In genomic region chr9:7517944-7518571, GRCm38 (mm10) we compare ENCODE assay signal across 26 mouse cellular contexts. TPM values are rescaled to one million over a fixed set of nuclear protein-coding genes. Genes with fewer than 3 reads are reported as not detected.
DNase-seq lines count a peak whose midpoint lies in the region; ATAC-seq and TF ChIP-seq lines count a peak whose summit lies in the region.
"Had no signal": no experiment of that assay in that cellular context is flagged by ENCODE, and none has a peak within 500 bp of the region (broad histone marks: within the 10 kb centered on the region; RNA-seq: fewer than 3 reads in every experiment).

No protein-coding gene starts in this region.

- in situ Hi-C loops in CH12.LX (cut with MboI; ENCODE audit: low pct_ligation_motif_present, low pct_unique_long_range_greater_than_20kb, low sequenced_read_pairs), result no loop called here

- no peaks in the 10 kb centered on the region for H3K4me1 ChIP-seq in forebrain, embryonic 11.5 days (replicated peaks; ENCODE audit: control insufficient read depth, insufficient read depth, low read length)
- no peaks in the 10 kb centered on the region for H3K4me1 ChIP-seq in forebrain, embryonic 13.5 days
- H3K4me1 ChIP-seq in kidney, postnatal 0 days (replicated peaks; ENCODE audit: insufficient read depth, low read length), result no peaks in the 10 kb centered on the region
- peaks cover 0 to 23% of the 10 kb centered on the region in 2 experiments; a peak in 2 of 4 replicates for H3K4me1 ChIP-seq in CH12.LX (ENCODE audit: control insufficient read depth in 1 of 2, insufficient read depth in 2 of 2)
- H3K4me1 ChIP-seq: embryonic facial prominence, embryonic 12.5 days; forebrain, embryonic 12.5 days; heart, embryonic 15.5 days; hindbrain, embryonic 15.5 days had no signal

- H3K4me2 ChIP-seq in forebrain, embryonic 11.5 days (ENCODE audit: low read depth, low read length, severe bottlenecking), result no peak overlapping the region
- H3K4me2 ChIP-seq in forebrain, embryonic 13.5 days, result no peak overlapping the region
- H3K4me2 ChIP-seq in kidney, postnatal 0 days (ENCODE audit: low read length), result no peak overlapping the region
- no peak overlapping the region; the same call in 1 of the 2 replicates for H3K4me2 ChIP-seq in CH12.LX (ENCODE audit: insufficient read depth, low read depth, poor library complexity, severe bottlenecking)
- H3K4me2 ChIP-seq: embryonic facial prominence, embryonic 12.5 days; forebrain, embryonic 12.5 days; heart, embryonic 11.5 days; heart, embryonic 15.5 days; hindbrain, embryonic 15.5 days had no signal

- H3K9me3 ChIP-seq in forebrain, embryonic 11.5 days (ENCODE audit: control insufficient read depth, low read length), result no peaks in the 10 kb centered on the region
- H3K9me3 ChIP-seq in forebrain, embryonic 13.5 days (replicated peaks), result no peaks in the 10 kb centered on the region
- no peaks in the 10 kb centered on the region for H3K9me3 ChIP-seq in kidney, postnatal 0 days (replicated peaks; ENCODE audit: low read length)
- peaks cover 2% of the 10 kb centered on the region for H3K9me3 ChIP-seq in CH12.LX (replicated peaks; ENCODE audit: low read length)
- H3K9me3 ChIP-seq: embryonic facial prominence, embryonic 12.5 days; forebrain, embryonic 12.5 days; heart, embryonic 15.5 days; hindbrain, embryonic 15.5 days had no signal

- TF ChIP-seq EP300 in CH12.LX (IDR thresholded peaks at IDR 0.05; ENCODE audit: low read length), result peak; percentile 78

- no peak for TF ChIP-seq POLR2A in CH12.LX (IDR thresholded peaks at IDR 0.05; ENCODE audit: low read depth, low read length)

- H3K9ac ChIP-seq in forebrain, embryonic 11.5 days (ENCODE audit: low read length), result no peak overlapping the region
- H3K9ac ChIP-seq in forebrain, embryonic 13.5 days, result no peak overlapping the region
- no peak overlapping the region for H3K9ac ChIP-seq in kidney, postnatal 0 days (ENCODE audit: low read depth, low read length)
- no peak overlapping the region; the same call in 1 of the 2 replicates for H3K9ac ChIP-seq in CH12.LX (ENCODE audit: insufficient read depth, low read depth)
- H3K9ac ChIP-seq: embryonic facial prominence, embryonic 12.5 days; forebrain, embryonic 12.5 days; forebrain, postnatal 0 days; heart, embryonic 15.5 days; hindbrain, embryonic 15.5 days had no signal

- H3K4me3 ChIP-seq in forebrain, embryonic 11.5 days (ENCODE audit: low read depth, low read length), result no peak overlapping the region
- no peak overlapping the region for H3K4me3 ChIP-seq in forebrain, embryonic 13.5 days
- H3K4me3 ChIP-seq in kidney, postnatal 0 days (replicated peaks; ENCODE audit: low read depth, low read length), result no peak overlapping the region
- no peak overlapping the region for H3K4me3 ChIP-seq in CH12.LX (replicated peaks in 1 of 3; ENCODE audit: low read depth in 2 of 3, low read length in 2 of 3, poor library complexity in 1 of 3)
- H3K4me3 ChIP-seq: embryonic facial prominence, embryonic 12.5 days; forebrain, embryonic 12.5 days; heart, adult 2 months; heart, embryonic 15.5 days; hindbrain, embryonic 15.5 days had no signal

- no peak overlapping the region for H3K27ac ChIP-seq in forebrain, embryonic 11.5 days (ENCODE audit: low read depth, low read length)
- no peak overlapping the region for H3K27ac ChIP-seq in forebrain, embryonic 13.5 days
- no peak overlapping the region for H3K27ac ChIP-seq in kidney, postnatal 0 days
- H3K27ac ChIP-seq in CH12.LX (ENCODE audit: insufficient read depth, low read depth), result no peak overlapping the region
- H3K27ac ChIP-seq: embryonic facial prominence, embryonic 12.5 days; forebrain, embryonic 12.5 days; heart, adult 2 months; heart, embryonic 15.5 days; hindbrain, embryonic 15.5 days had no signal

- no peaks in the 10 kb centered on the region for H3K36me3 ChIP-seq in forebrain, embryonic 11.5 days (ENCODE audit: control insufficient read depth, insufficient read depth, low read length)
- H3K36me3 ChIP-seq in forebrain, embryonic 13.5 days (ENCODE audit: poor library complexity, severe bottlenecking), result no peaks in the 10 kb centered on the region
- no peaks in the 10 kb centered on the region for H3K36me3 ChIP-seq in kidney, postnatal 0 days (ENCODE audit: insufficient read depth, low read length)
- no peaks in the 10 kb centered on the region for H3K36me3 ChIP-seq in CH12.LX (replicated peaks in 1 of 2; ENCODE audit: control insufficient read depth in 1 of 2, insufficient read depth in 1 of 2, low read length in 1 of 2)
- H3K36me3 ChIP-seq: embryonic facial prominence, embryonic 12.5 days; forebrain, embryonic 12.5 days; heart, embryonic 15.5 days; hindbrain, embryonic 15.5 days had no signal

- no peak for DNase-seq in forebrain, embryonic 11.5 days (ENCODE audit: low spot score)
- peak; percentile 3 for DNase-seq in kidney, postnatal 0 days (ENCODE audit: low spot score)
- DNase-seq in kidney, postnatal 10 days, result no peak
- peak; percentile 40 for DNase-seq in CH12.LX (ENCODE audit: extremely low read depth)
- DNase-seq in R1 (ENCODE audit: low read depth, low spot score), result peak; percentile 14
- DNase-seq in right cerebral cortex, postnatal 14 days, result no peak
- DNase-seq in left cerebral cortex, adult 8-10 months (ENCODE audit: low spot score in 2 of 2), result no peak
- DNase-seq: adrenal gland, adult 2 months; adrenal gland, postnatal 25 days; cerebellum, adult 2 months; cerebellum, postnatal 10 days; forebrain, postnatal 0 days; gastrocnemius, postnatal 14 days; heart, adult 2 months; heart, postnatal 14 days had no signal

- H3K79me2 ChIP-seq in CH12.LX (replicated peaks; ENCODE audit: control insufficient read depth, extremely low read depth, insufficient read depth, poor library complexity, severe bottlenecking), result no peaks in the 10 kb centered on the region

- no peaks in the 10 kb centered on the region for H3K27me3 ChIP-seq in forebrain, embryonic 11.5 days (ENCODE audit: control insufficient read depth, insufficient read depth, low read length)
- no peaks in the 10 kb centered on the region for H3K27me3 ChIP-seq in forebrain, embryonic 13.5 days
- H3K27me3 ChIP-seq in kidney, postnatal 0 days (ENCODE audit: insufficient read depth, low read length), result no peaks in the 10 kb centered on the region
- no peaks in the 10 kb centered on the region for H3K27me3 ChIP-seq in CH12.LX (replicated peaks)
- H3K27me3 ChIP-seq: embryonic facial prominence, embryonic 12.5 days; forebrain, embryonic 12.5 days; heart, embryonic 15.5 days; hindbrain, embryonic 15.5 days; Patski had no signal

- WGBS in forebrain, embryonic 11.5 days, result 55% methylated on average over 4 of the region's 4 CpGs
- 49% methylated on average over 4 of the region's 4 CpGs for WGBS in forebrain, embryonic 13.5 days
- 57% methylated on average over 4 of the region's 4 CpGs for WGBS in kidney, postnatal 0 days

- peak; percentile 39 for ATAC-seq in forebrain, embryonic 11.5 days (replicated peaks; ENCODE audit: low FRiP score)
- ATAC-seq in forebrain, embryonic 13.5 days, result no peak
- ATAC-seq in kidney, postnatal 0 days (replicated peaks; ENCODE audit: low FRiP score, low read depth), result peak; percentile 25; the same call in 1 of the 2 replicates
- ATAC-seq: CD4-positive, CD25-positive, alpha-beta regulatory T cell, adult 4 months; forebrain, postnatal 0 days; Patski had no signal

- TF ChIP-seq RAD21 in CH12.LX (IDR thresholded peaks at IDR 0.05; ENCODE audit: low read depth, low read length), result no peak

- dilution Hi-C loops in CH12.LX (cut with MboI; ENCODE audit: extremely low pct_ligation_motif_present, extremely low pct_unique_long_range_greater_than_20kb, low sequenced_read_pairs), result no loop called here

- no peak for TF ChIP-seq CTCF in kidney, postnatal 0 days (IDR thresholded peaks at IDR 0.05; ENCODE audit: low read depth)
- TF ChIP-seq CTCF in CH12.LX (conservative IDR thresholded peaks at IDR 0.05 in 1 of 2, IDR thresholded peaks at IDR 0.05 in 1 of 2; ENCODE audit: low read depth in 2 of 2, low read length in 2 of 2), result no peak

TF ChIP-seq in CH12.LX, 34 proteins besides CTCF, POLR2A, EP300 and RAD21 (continues in another document):
- TF ChIP-seq CHD2 (IDR thresholded peaks at IDR 0.05; ENCODE audit: low read length), result no peak
- peak; percentile 87 for TF ChIP-seq USF2 (conservative IDR thresholded peaks at IDR 0.05; ENCODE audit: low read depth, low read length)
- TF ChIP-seq MAFK (IDR thresholded peaks at IDR 0.05; ENCODE audit: insufficient replicate concordance, low read length), result peak; percentile 53; the same call in 1 of the 2 replicates
- TF ChIP-seq ETS1 (conservative IDR thresholded peaks at IDR 0.05; ENCODE audit: low read depth, low read length), result peak; percentile 69
- peak; percentile 72 for TF ChIP-seq JUND (conservative IDR thresholded peaks at IDR 0.05; ENCODE audit: low read depth, low read length)
- TF ChIP-seq HCFC1 (IDR thresholded peaks at IDR 0.05; ENCODE audit: low read depth, low read length), result no peak
- peak; percentile 84 for TF ChIP-seq USF1 (IDR thresholded peaks at IDR 0.05; ENCODE audit: low read depth, low read length)
- TF ChIP-seq IRF4 (IDR thresholded peaks at IDR 0.05; ENCODE audit: low read depth, low read length), result peak; percentile 77

RNA-seq across cellular contexts. Expression of gene Mmp10, which starts 15.9 kb away (rescaled TPM):
- not detected in 2 replicates for polyA plus RNA-seq in forebrain, embryonic 11.5 days (2014; fragmentation: Nextera tagmentation; extraction: Ambion mirVana)
- not detected in 2 replicates for polyA plus RNA-seq in forebrain, embryonic 13.5 days (2015; fragmentation: Nextera tagmentation; extraction: Ambion mirVana)
- polyA plus RNA-seq in kidney, postnatal 0 days (2015; fragmentation: Nextera tagmentation; extraction: Ambion mirVana), result 0.07 TPM in 1 of 2 replicates, not detected in the other
- total RNA-seq in CH12.LX (2012; rRNA removed) (1.9 and 3.1 TPM in 2 replicates), CH12.LX (2014; rRNA removed) (4.2 TPM in 2 replicates)
- polyA plus RNA-seq in CH12.LX (2012; ENCODE audit: insufficient read length, low read depth), result 1.4 and 1.5 TPM in 2 replicates
- not detected for total RNA-seq in left cerebral cortex, adult 8-10 months (2022)
- total RNA-seq: adrenal gland, adult 2 months; adrenal gland, postnatal 25 days; forebrain, postnatal 0 days; gastrocnemius, adult 18-20 months; gastrocnemius, postnatal 14 days; heart, adult 2 months; heart, postnatal 14 days had no signal
- polyA plus RNA-seq: adrenal gland, adult 2 months; CD4-positive, CD25-positive, alpha-beta regulatory T cell, adult 4 months; cerebellum, adult 2 months; embryonic facial prominence, embryonic 12.5 days; forebrain, embryonic 12.5 days; forebrain, postnatal 0 days; gonadal fat pad, adult 2 months; heart, adult 2 months; heart, embryonic 11.5 days; heart, embryonic 15.5 days; hindbrain, embryonic 11.5 days; hindbrain, embryonic 15.5 days had no signal

RNA-seq across cellular contexts. Expression of gene Mmp8, which starts 40.2 kb away (rescaled TPM):
- not detected in 2 replicates for polyA plus RNA-seq in forebrain, embryonic 11.5 days (2014; fragmentation: Nextera tagmentation; extraction: Ambion mirVana)
- not detected in 2 replicates for polyA plus RNA-seq in forebrain, embryonic 13.5 days (2015; fragmentation: Nextera tagmentation; extraction: Ambion mirVana)
- polyA plus RNA-seq in kidney, postnatal 0 days (2015; fragmentation: Nextera tagmentation; extraction: Ambion mirVana), result 0.86 and 1.3 TPM in 2 replicates
- not detected in 2 replicates for total RNA-seq in CH12.LX (2012; rRNA removed)
- not detected in 2 replicates for total RNA-seq in CH12.LX (2014; rRNA removed)
- polyA plus RNA-seq in CH12.LX (2012; ENCODE audit: insufficient read length, low read depth), result not detected in 2 replicates
- not detected for total RNA-seq in left cerebral cortex, adult 8-10 months (2022)
- total RNA-seq: gastrocnemius, adult 18-20 months; gastrocnemius, postnatal 14 days had no signal
- polyA plus RNA-seq: adrenal gland, adult 2 months; forebrain, embryonic 12.5 days; heart, embryonic 11.5 days; hindbrain, embryonic 11.5 days had no signal

RNA-seq across cellular contexts. Expression of gene Mmp27, which starts 53.1 kb away (rescaled TPM):
- polyA plus RNA-seq in forebrain, embryonic 11.5 days (2014; fragmentation: Nextera tagmentation; extraction: Ambion mirVana), result not detected in 2 replicates
- not detected in 2 replicates for polyA plus RNA-seq in forebrain, embryonic 13.5 days (2015; fragmentation: Nextera tagmentation; extraction: Ambion mirVana)
- polyA plus RNA-seq in kidney, postnatal 0 days (2015; fragmentation: Nextera tagmentation; extraction: Ambion mirVana), result not detected in 2 replicates
- total RNA-seq in CH12.LX (2012; rRNA removed), result not detected in 2 replicates
- not detected in 2 replicates for total RNA-seq in CH12.LX (2014; rRNA removed)
- not detected in 2 replicates for polyA plus RNA-seq in CH12.LX (2012; ENCODE audit: insufficient read length, low read depth)
- total RNA-seq in left cerebral cortex, adult 8-10 months (2022), result not detected
- total RNA-seq: forebrain, postnatal 0 days had no signal
- polyA plus RNA-seq: cerebellum, adult 2 months; embryonic facial prominence, embryonic 12.5 days; forebrain, embryonic 12.5 days; forebrain, postnatal 0 days; heart, embryonic 11.5 days; heart, embryonic 15.5 days; hindbrain, embryonic 11.5 days; hindbrain, embryonic 15.5 days had no signal

Comparison
In these comparisons a context has a peak if more than half of its experiments do, and no peak if none do; other contexts are left out.
1. DNase-seq: peak in kidney, postnatal 0 days (single experiment), CH12.LX (single experiment) and R1 (single experiment); none in forebrain, embryonic 11.5 days (single experiment), kidney, postnatal 10 days (single experiment), right cerebral cortex, postnatal 14 days (single experiment) and left cerebral cortex, adult 8-10 months (0 of 2).